Mouse (Mus musculus) gonadal fat pad, adult 2 months (tissue): ENCODE data around the gene Siva1. TPM values are rescaled to one million over a fixed set of nuclear protein-coding genes. Genes with fewer than 3 reads are reported as not detected.

ENCODE experiments used
- DNase-seq: peaks from one replicate; pipeline ENCODE4 v3.0.0-alpha.2; 2012; ENCODE audit warnings: low read depth
- polyA plus RNA-seq: library from polyadenylated mRNA; depleted of rRNA; stranded (reverse); fragments of >200 nt; gene quantifications from 2 replicates; pipeline ENCODE4 v1.2.3, GENCODE M21; 2012; rRNA removed

Siva1 gene
- polyA plus RNA-seq: 34.1 and 35.3 TPM in 2 replicates

GRCm38 (mm10) chr12:112644180-112644854 lies at the start of gene Siva1:
TSS of gene Siva1 (plus strand) at chr12:112644679.
- DNase-seq: peak; percentile 63

- no peak for DNase-seq
These were observed 49.5 kb upstream of the Siva1 start for GRCm38 (mm10) chr12:112594989-112595388.

GRCm38 (mm10) chr12:112595626-112596025 lies 48.9 kb upstream of the Siva1 start:
- DNase-seq: no peak

GRCm38 (mm10) chr12:112596454-112596853 lies 48.0 kb upstream of the Siva1 start:
- DNase-seq: no peak

GRCm38 (mm10) chr12:112596891-112597500 lies 47.5 kb upstream of the Siva1 start:
- DNase-seq: no peak

GRCm38 (mm10) chr12:112597618-112598017 lies 46.9 kb upstream of the Siva1 start:
- DNase-seq: no peak

- no peak for DNase-seq
These were observed 45.3 kb upstream of the Siva1 start for GRCm38 (mm10) chr12:112599198-112599597.

- no peak for DNase-seq
These were observed 44.4 kb upstream of the Siva1 start for GRCm38 (mm10) chr12:112599942-112600611.

- no peak for DNase-seq
These were observed 40.5 kb upstream of the Siva1 start for GRCm38 (mm10) chr12:112604022-112604421.

- DNase-seq: no peak
These were observed 39.5 kb upstream of the Siva1 start for GRCm38 (mm10) chr12:112604709-112605649.

GRCm38 (mm10) chr12:112605766-112606165 lies 38.7 kb upstream of the Siva1 start:
- DNase-seq: no peak

GRCm38 (mm10) chr12:112606998-112607397 lies 37.5 kb upstream of the Siva1 start:
- DNase-seq: no peak

GRCm38 (mm10) chr12:112609031-112609430 lies 35.4 kb upstream of the Siva1 start:
- DNase-seq: no peak

GRCm38 (mm10) chr12:112616668-112617067 lies 27.8 kb upstream of the Siva1 start:
- DNase-seq: no peak

GRCm38 (mm10) chr12:112617184-112617583 lies 27.3 kb upstream of the Siva1 start:
- no peak for DNase-seq

- no peak for DNase-seq
These were observed 26.5 kb upstream of the Siva1 start for GRCm38 (mm10) chr12:112617898-112618380.

- no peak for DNase-seq
These were observed 25.3 kb upstream of the Siva1 start for GRCm38 (mm10) chr12:112618981-112619685.

- no peak for DNase-seq
These were observed 24.7 kb upstream of the Siva1 start, which contains the start of gene Adssl1 for GRCm38 (mm10) chr12:112619686-112620353. TSS of gene Adssl1 (plus strand) at chr12:112620045.

- DNase-seq: no peak
These were observed 24.0 kb upstream of the Siva1 start for GRCm38 (mm10) chr12:112620354-112621061.

- no peak for DNase-seq
These were observed 22.6 kb upstream of the Siva1 start for GRCm38 (mm10) chr12:112621900-112622299.
